Mouse (Mus musculus) G1E-ER4 (cell line): ENCODE measurements around the gene Piwil1. TPM values are rescaled to one million over a fixed set of nuclear protein-coding genes. Genes with fewer than 3 reads are reported as not detected.

Experiments used
- GATA1 ChIP-seq: IDR thresholded peaks from one replicate; pipeline ENCODE4 v1.8.0; 2012; ENCODE audit warnings: low read length, inconsistent platforms
- polyA plus RNA-seq: library from polyadenylated mRNA; stranded (reverse); fragments of >175 nt; gene quantifications from 2 replicates; pipeline ENCODE4 v1.2.3, GENCODE M21; 2012

Gene Piwil1
- polyA plus RNA-seq, 1 experiment, result not detected

DNA sequence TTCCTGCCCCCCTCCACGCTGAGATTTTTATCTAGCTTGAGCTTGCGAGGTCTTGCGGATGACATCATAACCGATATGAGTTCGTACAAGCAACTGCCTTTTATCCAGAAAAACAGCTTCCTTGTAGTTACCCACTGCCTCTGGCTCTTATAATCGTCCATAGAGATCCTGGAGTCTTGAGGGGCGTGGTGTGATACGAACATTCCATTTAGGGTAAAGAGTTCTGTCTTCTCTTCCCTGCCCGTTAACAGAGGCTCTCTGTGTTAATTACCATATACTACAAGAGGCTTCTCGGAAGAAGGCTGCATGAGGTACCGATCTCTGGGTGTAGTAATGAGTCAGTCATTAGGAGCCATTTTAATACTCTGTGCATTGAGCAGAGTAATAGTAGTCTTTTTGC, 1.6 kb upstream of the Piwil1 start:
- TF ChIP-seq GATA1, result no peak

DNA sequence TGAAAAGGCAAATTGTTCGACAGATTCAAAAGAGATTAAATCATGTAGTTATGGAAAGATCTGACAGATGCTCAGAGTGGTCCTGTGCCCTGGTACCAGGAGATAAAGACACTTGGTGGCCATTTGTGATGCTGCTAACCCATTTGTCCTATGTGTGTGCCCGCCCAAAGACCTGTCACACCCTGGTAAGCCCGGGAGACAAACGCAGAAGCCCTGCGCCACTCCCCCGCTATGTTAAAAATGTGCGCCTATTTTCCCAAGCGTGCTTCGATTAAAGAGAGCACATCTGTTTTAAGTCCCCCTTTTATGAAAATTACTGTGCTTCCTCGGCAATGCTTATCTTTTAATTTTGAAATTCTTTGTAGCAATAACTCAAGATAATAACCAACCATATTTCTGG, 1.4 kb downstream of the Piwil1 start:
- TF ChIP-seq GATA1, result no peak

DNA sequence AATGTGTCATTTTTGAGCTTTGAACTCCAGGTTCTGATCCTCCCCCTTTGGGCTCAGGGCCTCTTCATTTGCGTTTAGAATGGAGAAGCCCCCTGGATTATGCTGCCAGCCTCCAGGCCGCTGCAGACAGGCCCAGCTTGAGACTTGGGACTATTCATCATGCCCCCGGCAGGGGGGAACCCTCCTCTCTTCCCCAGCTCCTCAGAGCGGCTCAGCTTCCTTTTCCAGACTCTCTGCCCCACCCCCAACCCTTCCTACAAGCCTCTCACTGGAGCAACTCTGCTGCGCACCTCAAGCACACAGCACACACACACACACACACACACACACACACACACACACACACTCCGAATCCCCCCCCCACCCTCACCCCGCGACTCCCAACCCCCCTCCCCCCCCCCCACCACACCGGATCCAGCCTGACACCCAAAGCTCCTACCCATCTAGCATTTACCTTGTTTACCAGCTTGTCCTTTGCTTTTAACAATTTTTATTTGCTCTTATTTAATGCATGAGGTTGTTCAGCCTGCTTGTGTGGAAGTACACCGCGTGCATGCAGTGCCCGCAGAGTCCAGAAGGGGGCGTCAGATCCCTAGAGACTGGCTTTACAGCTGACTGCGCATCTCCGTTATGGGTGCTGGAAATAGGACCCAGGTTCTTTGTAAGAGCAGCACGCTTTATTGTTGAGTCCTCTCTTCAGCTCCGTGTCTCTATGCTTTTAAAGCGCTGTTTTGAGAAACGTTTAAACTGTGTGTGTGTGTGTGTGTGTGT, 2.0 kb downstream of the Piwil1 start:
- no peak for TF ChIP-seq GATA1

DNA sequence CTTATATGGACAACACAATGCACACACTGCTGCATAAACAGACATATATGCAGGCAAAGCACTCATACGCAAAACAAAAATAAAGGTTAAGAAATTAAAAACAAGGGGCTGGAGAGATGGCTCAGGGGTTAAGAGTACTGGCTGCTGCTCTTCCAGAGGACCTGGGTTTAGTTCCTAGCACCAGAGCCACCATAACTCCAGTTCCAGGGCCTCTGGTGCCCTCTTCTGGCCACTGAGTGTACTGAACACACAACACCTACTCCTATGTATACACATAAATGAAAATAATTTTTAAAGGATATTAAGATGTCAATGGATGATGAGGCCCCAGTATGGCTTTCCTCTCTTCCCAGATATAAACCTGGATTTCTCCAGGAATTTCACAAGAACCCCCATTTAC, 4.1 kb downstream of the Piwil1 start:
- TF ChIP-seq GATA1, result no peak

DNA sequence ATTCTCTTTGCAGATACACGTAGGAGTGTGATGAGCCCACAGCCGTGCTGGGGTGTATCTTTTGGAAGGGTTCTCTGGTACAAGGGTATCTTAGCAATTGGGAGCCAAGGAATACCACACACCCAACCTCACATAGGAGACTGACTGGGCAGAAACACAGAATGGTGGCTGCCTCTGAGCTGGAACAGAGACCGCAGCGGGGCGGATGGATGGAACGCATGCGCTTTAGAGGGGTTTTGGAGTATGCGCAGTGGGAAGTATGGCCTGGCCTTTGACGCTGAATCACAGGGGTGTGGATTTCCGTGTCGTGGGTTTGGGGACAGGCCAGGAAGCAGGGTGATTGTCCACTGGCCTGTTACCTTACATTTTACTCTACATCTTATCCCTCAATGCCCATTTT, 4.9 kb downstream of the Piwil1 start:
- TF ChIP-seq GATA1, result no peak

DNA sequence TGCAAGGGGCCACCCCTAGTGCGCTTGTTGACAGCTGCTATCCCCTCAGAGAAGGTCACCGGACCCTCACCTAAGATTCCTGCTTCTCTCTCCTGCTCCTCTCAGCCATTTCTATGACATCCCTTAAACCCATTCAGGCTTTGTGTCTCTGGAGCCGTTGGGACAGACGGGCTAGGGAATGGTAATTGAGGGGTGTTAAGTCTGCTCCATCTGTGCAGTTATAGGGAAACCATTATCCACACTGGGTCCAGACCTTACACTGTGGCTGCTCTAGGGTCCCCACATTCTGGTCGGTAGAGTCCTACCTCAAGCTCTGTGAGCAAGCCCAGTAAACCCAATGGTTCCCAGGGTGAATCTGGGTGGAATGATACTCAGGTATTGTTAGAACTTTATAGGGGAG, 6.6 kb downstream of the Piwil1 start:
- TF ChIP-seq GATA1, result no peak

DNA sequence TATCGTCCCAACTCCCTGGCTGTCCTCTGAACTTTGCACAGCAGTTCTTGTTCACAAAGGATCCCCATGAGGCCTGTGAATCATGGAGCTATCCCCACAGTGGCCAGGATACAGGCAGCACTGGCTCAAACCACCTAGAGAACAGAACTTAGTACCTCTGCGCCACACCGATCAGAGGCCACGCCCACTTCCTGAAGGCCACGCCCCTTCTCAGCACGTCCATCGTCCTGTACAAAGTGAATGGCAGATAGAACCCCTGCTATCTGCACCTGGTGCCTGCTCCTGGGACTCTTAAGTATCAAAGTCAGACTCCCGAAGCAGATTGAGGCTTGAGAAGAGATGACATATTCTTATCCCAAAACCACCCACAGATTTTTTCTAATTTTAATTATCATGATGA, 8.3 kb downstream of the Piwil1 start:
- no peak for TF ChIP-seq GATA1

DNA sequence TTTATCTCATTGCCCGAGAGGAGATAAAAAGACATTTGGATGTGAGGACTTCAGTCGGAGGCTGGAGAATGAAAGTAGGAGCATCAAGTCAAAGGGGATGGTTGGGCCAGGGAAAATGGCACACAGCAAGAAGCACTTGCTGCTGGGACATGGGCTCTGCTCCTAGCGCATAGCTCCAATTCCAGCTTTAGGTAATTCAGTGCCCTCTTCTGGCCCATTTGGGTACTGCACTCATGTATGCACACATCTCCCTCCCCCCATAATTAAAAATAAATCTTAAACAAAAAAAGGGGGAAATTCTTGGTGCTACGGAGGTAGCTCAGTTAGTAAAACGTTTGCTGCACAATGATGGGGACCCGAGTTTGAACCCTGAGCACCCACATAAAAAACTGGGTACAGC, 9.5 kb downstream of the Piwil1 start:
- no peak for TF ChIP-seq GATA1

DNA sequence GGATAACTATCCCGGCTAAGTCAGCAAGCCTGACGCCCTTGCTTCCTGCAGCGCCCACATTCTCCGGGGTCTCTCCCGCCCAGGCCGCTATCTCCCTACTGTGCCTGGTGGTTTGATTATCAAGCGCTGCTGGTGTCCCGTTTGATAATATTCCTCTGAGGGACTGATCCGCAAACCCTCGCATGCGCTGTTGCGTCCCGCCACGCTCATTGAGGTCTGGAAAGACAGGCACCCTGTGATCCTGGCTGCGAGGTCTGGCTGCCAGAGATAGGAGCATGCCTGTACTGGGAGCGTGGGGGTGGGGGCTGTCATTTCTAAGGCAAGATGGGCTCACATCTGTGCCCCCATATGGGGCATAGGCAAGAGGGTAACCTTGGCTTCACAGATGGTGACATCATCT, 12.8 kb downstream of the Piwil1 start:
- no peak for TF ChIP-seq GATA1

DNA sequence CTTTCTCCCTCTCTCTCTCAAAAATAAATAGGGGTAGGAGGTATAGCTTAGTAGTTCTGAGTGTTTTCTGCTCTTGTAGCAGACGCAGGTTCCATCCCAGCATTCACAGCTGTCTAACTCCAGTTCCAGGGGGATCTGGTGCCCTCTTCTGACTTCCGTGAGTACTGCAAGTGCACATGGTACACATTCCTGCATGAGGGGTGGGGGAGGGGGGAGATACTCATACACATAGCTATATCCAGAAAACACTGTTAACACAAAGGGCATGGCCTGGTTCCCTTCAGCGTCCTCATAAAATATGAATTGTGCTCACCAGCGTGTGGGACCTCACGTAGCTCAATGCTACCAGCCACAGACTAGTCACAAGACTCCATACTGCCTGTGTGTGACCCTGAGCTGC, 27.0 kb downstream of the Piwil1 start:
- no peak for TF ChIP-seq GATA1

DNA sequence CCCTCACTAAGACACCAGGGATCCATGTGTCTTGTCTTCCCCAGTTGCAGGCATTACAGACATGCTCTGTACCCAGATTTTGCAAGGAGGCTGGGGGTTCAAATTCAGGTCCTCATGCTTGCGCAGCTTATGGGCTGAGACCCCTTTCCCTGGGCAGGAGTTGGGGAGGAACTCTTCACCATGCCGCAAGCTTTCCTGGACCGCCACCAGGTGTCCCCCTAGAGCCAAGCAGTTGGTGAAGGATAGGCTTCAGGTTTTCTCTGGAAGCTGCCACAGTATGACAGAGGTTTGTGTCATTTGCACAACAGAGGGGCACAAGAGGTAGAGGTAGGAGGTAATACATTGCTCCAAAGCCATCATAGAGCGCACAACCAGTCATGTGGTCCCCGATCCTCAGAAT, 28.3 kb downstream of the Piwil1 start:
- no peak for TF ChIP-seq GATA1

DNA sequence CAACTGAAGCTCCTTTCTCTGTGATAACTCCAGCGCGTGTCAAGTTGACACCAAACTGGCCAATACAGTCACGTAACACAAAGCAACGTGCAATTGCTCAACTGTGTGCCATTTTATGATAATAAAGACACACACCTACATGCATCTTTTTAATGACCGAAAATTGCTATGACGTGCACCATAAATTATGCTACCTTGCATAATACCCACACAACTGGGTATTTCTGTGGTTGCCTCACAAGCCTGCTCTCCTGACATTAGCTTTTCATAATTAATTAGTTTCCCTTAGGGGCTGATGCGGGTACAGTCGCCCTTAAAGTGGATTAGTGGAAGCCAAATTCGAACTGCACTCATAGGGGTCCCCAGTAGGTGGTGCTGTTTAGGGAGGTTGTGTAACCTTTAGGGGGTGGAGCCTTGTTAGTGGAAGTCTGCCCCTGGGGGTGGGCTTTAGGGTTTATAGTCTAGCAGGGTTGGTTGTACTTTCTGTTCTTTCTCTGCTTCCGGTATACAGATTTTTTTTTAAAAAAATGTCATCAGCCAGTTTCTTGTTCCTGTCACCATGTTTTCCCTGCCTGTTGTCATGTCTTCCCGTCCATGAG, 30.2 kb downstream of the Piwil1 start:
- no peak for TF ChIP-seq GATA1

DNA sequence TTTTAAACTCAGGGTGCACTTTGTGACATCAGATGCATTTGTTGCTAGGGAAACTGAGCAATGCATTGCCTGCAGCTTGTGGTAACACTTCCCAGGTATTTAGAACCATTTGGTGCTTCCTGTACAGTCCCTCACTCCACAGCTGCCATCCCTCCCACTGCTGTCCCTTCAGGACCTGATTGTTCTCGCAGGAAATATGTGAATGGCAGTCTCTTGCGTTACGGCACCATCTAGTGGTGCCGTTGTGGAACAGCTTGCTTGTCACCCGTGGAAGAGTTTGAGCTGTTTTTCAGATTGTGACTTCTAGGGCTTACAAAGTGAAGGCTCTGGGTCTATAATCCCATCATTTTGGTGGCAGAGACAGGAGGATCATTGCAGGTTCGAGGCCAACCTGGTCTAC, 31.6 kb downstream of the Piwil1 start:
- no peak for TF ChIP-seq GATA1

DNA sequence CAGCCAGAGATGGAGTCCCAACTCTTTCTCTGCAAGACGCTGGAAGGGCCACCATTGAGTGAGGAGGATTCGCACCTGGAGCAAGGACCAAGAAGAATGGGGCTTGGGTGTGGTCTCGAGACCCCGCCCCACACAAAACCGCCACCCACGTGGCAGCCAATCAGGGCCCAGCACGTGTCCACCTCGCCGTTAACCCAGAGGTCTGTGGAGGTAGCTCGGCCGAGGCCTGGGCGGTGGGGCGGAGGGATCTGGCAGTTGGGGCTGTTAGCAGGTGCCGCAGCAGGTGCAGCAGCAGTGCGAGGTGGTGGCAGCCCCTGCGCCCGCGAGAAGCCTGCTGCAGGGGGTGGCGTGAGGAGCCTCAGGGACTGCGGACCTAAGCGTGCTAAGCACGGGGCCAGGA, 33.6 kb downstream of the Piwil1 start:
- no peak for TF ChIP-seq GATA1

DNA sequence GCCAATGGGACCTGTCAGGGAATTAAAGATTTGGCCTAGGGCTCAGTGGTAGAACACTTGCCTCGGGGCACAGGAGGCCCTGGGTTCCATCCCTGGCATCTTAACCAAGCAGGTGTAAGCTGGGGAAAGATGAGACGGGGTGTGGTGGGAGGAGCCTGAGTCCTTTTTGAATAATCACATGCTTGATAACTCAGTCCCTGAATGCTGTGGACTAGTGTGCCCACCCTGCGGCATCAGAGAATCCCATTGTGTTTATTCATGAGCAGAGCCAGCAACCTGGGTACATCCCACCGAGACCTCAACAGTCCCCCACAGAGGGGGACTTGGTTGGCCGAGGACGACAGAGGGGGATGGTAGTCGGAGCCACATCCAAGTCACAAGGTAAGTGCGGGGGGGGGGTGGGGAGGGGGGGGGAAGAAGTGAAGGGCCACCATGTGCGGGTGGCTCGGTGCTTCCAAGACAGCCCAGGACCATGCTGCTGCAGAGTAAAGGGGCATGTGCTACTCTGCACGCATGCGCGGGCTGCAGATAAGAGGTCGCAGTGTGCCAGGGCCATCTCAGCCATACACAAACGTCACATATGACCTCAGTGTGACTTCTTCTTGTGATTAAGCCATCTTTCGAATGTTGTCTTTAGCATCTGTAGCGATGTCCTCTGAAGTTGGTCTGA, 37.0 kb downstream of the Piwil1 start:
- no peak for TF ChIP-seq GATA1

DNA sequence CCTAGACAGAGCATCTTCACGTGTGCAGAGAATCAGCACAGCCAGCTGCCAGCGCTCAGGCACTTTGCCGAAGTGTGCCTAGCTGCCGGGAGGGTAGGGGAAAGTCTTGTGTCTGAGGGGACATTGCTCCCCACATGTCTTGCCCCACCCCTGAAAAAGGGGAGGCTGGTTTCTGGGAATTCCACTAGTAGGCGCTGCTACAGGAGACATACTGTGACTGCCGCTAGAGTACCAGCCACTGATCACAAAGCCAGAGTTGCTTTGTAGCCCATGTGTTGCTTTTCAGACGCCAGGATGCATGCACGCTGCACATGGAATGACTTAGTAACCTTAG, 37.5 kb downstream of the Piwil1 start:
- no peak for TF ChIP-seq GATA1

DNA sequence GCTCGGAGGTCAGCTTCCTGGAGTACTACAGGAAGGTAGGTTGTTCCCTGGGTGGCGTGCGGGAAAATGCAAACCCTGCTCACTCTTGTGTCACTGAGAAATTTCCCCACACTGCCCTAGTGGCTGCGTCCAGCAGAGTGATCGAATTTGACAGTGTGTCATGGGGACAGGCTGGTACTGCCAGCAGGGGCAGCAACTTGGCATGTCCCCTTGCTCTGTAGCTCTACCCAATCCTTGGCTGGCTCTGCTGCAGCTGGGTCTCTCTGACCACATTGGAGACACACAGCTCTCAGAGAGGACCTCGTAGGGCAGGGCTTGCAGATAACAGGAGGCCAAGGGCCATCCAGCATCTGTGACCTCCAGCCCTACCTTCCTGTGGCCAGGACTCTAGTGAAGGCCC, 42.0 kb downstream of the Piwil1 start:
- no peak for TF ChIP-seq GATA1
